Mouse (Mus musculus) forebrain, embryonic 13.5 days (tissue): ENCODE measurements around the gene Dhx16. TPM values are rescaled to one million over a fixed set of nuclear protein-coding genes. Genes with fewer than 3 reads are reported as not detected.

ENCODE experiments used
- ATAC-seq: fragments of 200-750 bp; cut with Nextera tagmentation; 2 replicates; pipeline ENCODE4 v1.8.0; 2017
- H3K27ac ChIP-seq: fragments of 300-500 bp; sonication (generic); 2 replicates; pipeline ENCODE4 v1.5.1; 2015; ENCODE audit warnings: inconsistent platforms, mild to moderate bottlenecking, moderate library complexity
- H3K27me3 ChIP-seq: fragments of 300-500 bp; sonication (generic); 2 replicates; pipeline ENCODE4 v1.6.1; 2015; ENCODE audit warnings: mild to moderate bottlenecking, inconsistent platforms
- H3K36me3 ChIP-seq: fragments of 300-500 bp; sonication (generic); 2 replicates; pipeline ENCODE4 v1.6.1; 2015; ENCODE audit warnings: mild to moderate bottlenecking, inconsistent platforms; ENCODE audit not compliant: poor library complexity, severe bottlenecking
- H3K4me1 ChIP-seq: fragments of 300-500 bp; sonication (generic); 2 replicates; pipeline ENCODE4 v1.6.1; 2015; ENCODE audit warnings: inconsistent platforms
- H3K4me2 ChIP-seq: fragments of 300-500 bp; sonication (generic); 2 replicates; pipeline ENCODE4 v1.6.1; 2015; ENCODE audit warnings: inconsistent platforms, mild to moderate bottlenecking, moderate library complexity
- H3K4me3 ChIP-seq: fragments of 300-500 bp; sonication (generic); 2 replicates; pipeline ENCODE4 v1.5.1; 2015; ENCODE audit warnings: mild to moderate bottlenecking, inconsistent platforms
- H3K9ac ChIP-seq: fragments of 300-500 bp; sonication (generic); 2 replicates; pipeline ENCODE4 v1.6.1; 2015; ENCODE audit warnings: mild to moderate bottlenecking, inconsistent platforms
- H3K9me3 ChIP-seq: fragments of 300-500 bp; sonication (generic); replicated peaks from 2 replicates; pipeline ENCODE4 v1.6.1; 2016; ENCODE audit warnings: inconsistent platforms
- WGBS: fragments of 180-500 bp; shearing (Covaris S2); methylation state at CpG from one replicate; pipeline ENCODE4 v1.1.7; 2015; 5-methylcytosine and 5-hydroxymethylcytosine counted together
- microRNA counts: library from miRNA; unstranded; fragments of <30 nt; microRNA quantifications from one replicate; lab custom pipeline; 2016
- microRNA-seq: library from miRNA; unstranded; fragments of <30 nt; microRNA quantifications from one replicate; pipeline ENCODE4, GENCODE M21; 2016
- polyA plus RNA-seq: library from polyadenylated mRNA; unstranded; fragments of >200 nt; fragmentation: Nextera tagmentation; extraction: Ambion mirVana; gene quantifications from 2 replicates; pipeline ENCODE4 v1.2.1, GENCODE M21; 2015

The Dhx16 gene
- polyA plus RNA-seq, 1 experiment from 2014 or later = 38.6 TPM

- H3K36me3 ChIP-seq = no peaks in the 10 kb centered on the region
- no peaks in the 10 kb centered on the region for H3K9me3 ChIP-seq
- H3K9ac ChIP-seq = no peak overlapping the region
- no peak for ATAC-seq
- H3K27me3 ChIP-seq = no peaks in the 10 kb centered on the region
- no peak overlapping the region for H3K4me2 ChIP-seq
- no peaks in the 10 kb centered on the region for H3K4me1 ChIP-seq
- H3K27ac ChIP-seq = no peak overlapping the region
- no peak overlapping the region for H3K4me3 ChIP-seq
- WGBS = 44% methylated on average over 2 of the region's 2 CpGs
These were observed 59.5 kb downstream of the Dhx16 start for GRCm38 (mm10) chr17:35939108-35939507.

GRCm38 (mm10) chr17:35939941-35940340 lies 60.3 kb downstream of the Dhx16 start:
- H3K4me1 ChIP-seq = no peaks in the 10 kb centered on the region
- H3K4me3 ChIP-seq = no peak overlapping the region
- H3K9ac ChIP-seq = no peak overlapping the region
- no peak overlapping the region for H3K4me2 ChIP-seq
- no peaks in the 10 kb centered on the region for H3K36me3 ChIP-seq
- no peak for ATAC-seq
- no peak overlapping the region for H3K27ac ChIP-seq
- no peaks in the 10 kb centered on the region for H3K9me3 ChIP-seq
- no peaks in the 10 kb centered on the region for H3K27me3 ChIP-seq
- WGBS = 39% methylated on average over 1 of the region's 1 CpGs

MicroRNA genes within 50 kb of the gene (microRNA counts, 519-probe panel; counts per million panel counts)
- microRNA mmu-miR-1894-3p (lab: Ali Mortazavi, UCI) (177 counts per million, percentile 53 among the panel's probes with 10 or more counts), microRNA mmu-miR-1894-5p (lab: Ali Mortazavi, UCI) (177 counts per million, percentile 53 among the panel's probes with 10 or more counts)

Small RNA genes lying within 50 kb of the gene (microRNA-seq; reads per million reads assigned to microRNA genes)
- not detected for gene Gm28033
- 0.80 reads per million for gene Mir1894

Other genes starting within 250 kb of the Dhx16 start
- gene Mucl3, start 236.1 kb upstream of the Dhx16 start, polyA plus RNA-seq = 0.06 TPM in 1 of 2 replicates, not detected in the other
- gene Vars2, start 212.2 kb upstream of the Dhx16 start, polyA plus RNA-seq = 12.7 and 17.0 TPM in 2 replicates
- gene Gtf2h4, start 206.1 kb upstream of the Dhx16 start, polyA plus RNA-seq = 36.3 and 42.6 TPM in 2 replicates
- 153 and 169 TPM in 2 replicates for gene Ddr1, start 175.2 kb upstream of the Dhx16 start, polyA plus RNA-seq
- gene Ier3, start 58.1 kb upstream of the Dhx16 start, polyA plus RNA-seq = 4.5 and 5.2 TPM in 2 replicates
- gene Flot1, start 56.6 kb upstream of the Dhx16 start, polyA plus RNA-seq = 57.0 and 57.7 TPM in 2 replicates
- 1,790 and 1,841 TPM in 2 replicates for gene Tubb5, start 41.5 kb upstream of the Dhx16 start, polyA plus RNA-seq
- gene Mdc1, start 38.3 kb upstream of the Dhx16 start, polyA plus RNA-seq = 15.1 and 18.4 TPM in 2 replicates
- gene Nrm, start 18.5 kb upstream of the Dhx16 start, polyA plus RNA-seq = 41.3 and 47.9 TPM in 2 replicates
- 20.9 and 22.7 TPM in 2 replicates for gene Ppp1r18, start 14.2 kb upstream of the Dhx16 start, polyA plus RNA-seq
- gene 2310061I04Rik, start 17.6 kb downstream of the Dhx16 start, polyA plus RNA-seq = 31.6 and 36.6 TPM in 2 replicates
- gene Atat1, start 30.3 kb downstream of the Dhx16 start, polyA plus RNA-seq = 331 and 355 TPM in 2 replicates
- gene Mrps18b, start 36.6 kb downstream of the Dhx16 start, polyA plus RNA-seq = 57.1 and 62.2 TPM in 2 replicates
- 51.8 and 52.2 TPM in 2 replicates for gene Ppp1r10, start 36.6 kb downstream of the Dhx16 start, polyA plus RNA-seq
- 108 and 120 TPM in 2 replicates for gene Abcf1, start 89.9 kb downstream of the Dhx16 start, polyA plus RNA-seq
- gene Gnl1, start 100.0 kb downstream of the Dhx16 start, polyA plus RNA-seq = 50.1 and 54.4 TPM in 2 replicates
- gene Prr3, start 100.4 kb downstream of the Dhx16 start, polyA plus RNA-seq = 62.7 and 70.0 TPM in 2 replicates
- 6.3 and 6.5 TPM in 2 replicates for gene H2-T24, start 140.7 kb downstream of the Dhx16 start, polyA plus RNA-seq
- 5.6 and 5.7 TPM in 2 replicates for gene H2-T23, start 153.0 kb downstream of the Dhx16 start, polyA plus RNA-seq
- 4.0 TPM in 2 replicates for gene H2-T22, start 162.9 kb downstream of the Dhx16 start, polyA plus RNA-seq
- not detected in 2 replicates for gene Gm6034, start 163.1 kb downstream of the Dhx16 start, polyA plus RNA-seq
- not detected in 2 replicates for gene Gm11127, start 178.6 kb downstream of the Dhx16 start, polyA plus RNA-seq
- not detected in 2 replicates for gene Gm19684, start 241.9 kb downstream of the Dhx16 start, polyA plus RNA-seq
- gene Gm7030, start 249.6 kb downstream of the Dhx16 start, polyA plus RNA-seq = not detected in 2 replicates